Mouse (Mus musculus) adrenal gland, adult 18-20 months (tissue): ENCODE results near the gene Mcm8. TPM values are rescaled to one million over a fixed set of nuclear protein-coding genes. Genes with fewer than 3 reads are reported as not detected.

Experiments
- DNase-seq, 2 experiments: peaks; one replicate each; pipeline ENCODE4 v3.0.0; 2021 to 2022; ENCODE audit warnings: low spot score in 2 of 2
- total RNA-seq, 2 experiments: library from RNA; stranded (reverse); gene quantifications; 1 replicate in 1 of 2; 2 replicates in 1 of 2; pipeline ENCODE4 v1.2.3; 2021

The Mcm8 gene
- total RNA-seq, 2 experiments from 2014 or later: 3.4 to 3.7 TPM

- no peak for DNase-seq
Observed at GRCm38 (mm10) chr2:132870286-132870685, 54.3 kb downstream of the Mcm8 start.

- DNase-seq: no peak
Observed at GRCm38 (mm10) chr2:132871663-132872062, 55.7 kb downstream of the Mcm8 start.

- no peak for DNase-seq
Observed at GRCm38 (mm10) chr2:132873657-132874326, 57.9 kb downstream of the Mcm8 start.

GRCm38 (mm10) chr2:132876991-132877390 is 61.0 kb downstream of the Mcm8 start:
- no peak for DNase-seq

- DNase-seq: no peak
Observed at GRCm38 (mm10) chr2:132879261-132880044, 63.5 kb downstream of the Mcm8 start.

- no peak for DNase-seq
Observed at GRCm38 (mm10) chr2:132880844-132881645, 65.1 kb downstream of the Mcm8 start, which contains the start of gene Lrrn4. Lrrn4 (minus strand) TSS chr2:132880891.

- DNase-seq: no peak
Observed at GRCm38 (mm10) chr2:132884303-132884967, 68.5 kb downstream of the Mcm8 start.

- DNase-seq: no peak
Observed at GRCm38 (mm10) chr2:132885312-132885711, 69.4 kb downstream of the Mcm8 start.

Other genes starting within 250 kb of the Mcm8 start
- 10 to 100 TPM; 17.1 to 37.9 TPM for gene Gpcpd1, start 228.4 kb upstream of the Mcm8 start, total RNA-seq
- gene Shld1, start 129.2 kb upstream of the Mcm8 start, total RNA-seq: 1 to 10 TPM; 7.9 to 8.2 TPM
- 1,000 to 10,000 TPM; 1,487 to 1,858 TPM for gene Chgb, start 34.9 kb upstream of the Mcm8 start, total RNA-seq
- 10 to 100 TPM; 16.8 to 20.5 TPM for gene Trmt6, start 86 bp upstream of the Mcm8 start, total RNA-seq
- 100 to 1,000 TPM; 111 to 115 TPM for gene Crls1, start 30.5 kb downstream of the Mcm8 start, total RNA-seq
- 1 to 10 TPM; 4.4 to 6.9 TPM for gene Lrrn4, start 64.8 kb downstream of the Mcm8 start, total RNA-seq
- not detected for gene Fermt1, start 129.8 kb downstream of the Mcm8 start, total RNA-seq